Mouse (Mus musculus): ENCODE data around the gene Bcl9l. TPM values are rescaled to one million over a fixed set of nuclear protein-coding genes. Genes with fewer than 3 reads are reported as not detected.

The Bcl9l gene
- polyA plus RNA-seq, 1 experiment from 2014 or later = 12.5 TPM

DNA sequence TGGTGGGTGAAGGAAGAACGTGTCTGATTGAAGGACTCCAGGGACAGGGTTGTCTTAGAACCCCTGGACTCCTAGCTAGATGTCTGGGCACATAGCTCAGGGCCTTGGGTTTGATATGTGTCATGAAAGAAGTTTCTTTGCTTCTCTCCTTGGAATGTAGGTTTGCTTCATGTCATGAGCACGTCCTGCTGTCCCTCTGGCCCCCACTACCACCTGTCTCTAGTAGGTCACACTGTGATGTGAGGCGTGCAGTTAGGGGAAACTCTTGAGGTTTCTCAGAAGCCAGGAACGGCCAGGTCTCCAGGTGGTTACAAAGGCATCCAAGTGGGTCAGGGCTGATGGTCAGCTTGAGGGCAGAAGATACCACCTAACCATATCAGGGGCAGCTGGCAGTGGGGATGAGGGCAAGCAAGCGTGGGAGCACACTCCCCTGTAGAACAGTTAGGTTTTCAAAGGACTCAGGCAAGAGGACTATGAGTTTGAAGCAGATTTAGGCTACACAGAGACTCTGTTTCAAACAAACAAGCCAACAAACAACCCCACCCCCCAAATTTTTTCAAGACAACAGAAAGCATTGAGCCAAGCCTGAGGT lies 41.7 kb downstream of the Bcl9l start:
- Histone ChIP-seq H3K36me3 (replicated peaks) (no peaks in the 10 kb centered on the region), H3K9ac (no peak overlapping the region), H3K4me2 (no peak overlapping the region), H3K4me1 (no peaks in the 10 kb centered on the region), H3K27ac (no peak overlapping the region), H3K9me3 (no peaks in the 10 kb centered on the region), H3K4me3 (no peak overlapping the region), H3K27me3 (replicated peaks) (no peaks in the 10 kb centered on the region)
- no peak for ATAC-seq (replicated peaks)
- WGBS = 73% methylated on average over 5 of the region's 5 CpGs

DNA sequence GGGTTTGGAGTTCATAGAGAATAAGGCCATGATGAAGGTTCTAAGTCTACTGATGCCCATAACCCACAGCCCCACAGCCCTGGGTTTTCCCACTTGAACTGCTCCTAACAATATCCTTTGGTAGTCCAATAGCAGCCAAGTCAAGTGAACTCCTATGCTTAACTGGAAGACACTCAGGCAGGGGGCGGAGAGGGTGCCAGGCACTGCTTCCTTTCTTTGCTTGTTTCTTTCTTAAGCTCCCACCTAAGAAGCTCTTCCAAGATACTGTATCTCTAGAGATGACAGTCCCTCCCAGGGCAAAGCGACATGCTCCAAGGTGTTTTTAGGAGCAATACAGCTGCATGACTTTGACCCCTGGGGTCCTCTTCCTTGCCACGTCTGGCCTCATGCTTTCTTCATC lies 42.4 kb downstream of the Bcl9l start:
- Histone ChIP-seq H3K9ac (no peak overlapping the region), H3K4me1 (no peaks in the 10 kb centered on the region), H3K4me3 (no peak overlapping the region), H3K27me3 (replicated peaks) (no peaks in the 10 kb centered on the region), H3K4me2 (no peak overlapping the region), H3K27ac (no peak overlapping the region), H3K36me3 (replicated peaks) (no peaks in the 10 kb centered on the region), H3K9me3 (no peaks in the 10 kb centered on the region)
- no peak for ATAC-seq (replicated peaks)
- WGBS = 78% methylated on average over 3 of the region's 3 CpGs

DNA sequence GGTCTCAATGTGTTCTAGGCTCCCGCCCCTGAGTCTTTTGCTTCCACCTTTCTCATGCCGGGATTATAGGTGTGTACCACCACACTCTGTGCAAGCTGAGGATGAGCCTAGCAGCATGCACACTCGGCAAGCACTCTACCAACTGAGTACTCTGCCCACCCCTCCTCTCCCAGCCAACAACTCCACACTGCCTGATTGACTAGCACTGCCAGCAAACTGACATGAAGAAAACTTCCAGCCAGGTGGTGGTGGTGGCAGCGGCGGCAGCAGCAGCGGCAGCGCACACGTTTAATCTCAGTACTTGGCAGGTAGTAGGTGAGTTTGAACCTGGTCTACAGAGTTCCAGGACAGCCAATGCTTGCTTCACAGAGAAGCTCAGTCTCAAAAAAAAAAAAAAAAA lies 43.0 kb downstream of the Bcl9l start:
- Histone ChIP-seq H3K27me3 (replicated peaks) (no peaks in the 10 kb centered on the region), H3K9me3 (no peaks in the 10 kb centered on the region), H3K4me1 (no peaks in the 10 kb centered on the region), H3K36me3 (replicated peaks) (no peaks in the 10 kb centered on the region), H3K27ac (no peak overlapping the region), H3K4me3 (no peak overlapping the region), H3K9ac (no peak overlapping the region), H3K4me2 (no peak overlapping the region)
- no peak for ATAC-seq (replicated peaks)
- 92% methylated on average over 8 of the region's 8 CpGs for WGBS

DNA sequence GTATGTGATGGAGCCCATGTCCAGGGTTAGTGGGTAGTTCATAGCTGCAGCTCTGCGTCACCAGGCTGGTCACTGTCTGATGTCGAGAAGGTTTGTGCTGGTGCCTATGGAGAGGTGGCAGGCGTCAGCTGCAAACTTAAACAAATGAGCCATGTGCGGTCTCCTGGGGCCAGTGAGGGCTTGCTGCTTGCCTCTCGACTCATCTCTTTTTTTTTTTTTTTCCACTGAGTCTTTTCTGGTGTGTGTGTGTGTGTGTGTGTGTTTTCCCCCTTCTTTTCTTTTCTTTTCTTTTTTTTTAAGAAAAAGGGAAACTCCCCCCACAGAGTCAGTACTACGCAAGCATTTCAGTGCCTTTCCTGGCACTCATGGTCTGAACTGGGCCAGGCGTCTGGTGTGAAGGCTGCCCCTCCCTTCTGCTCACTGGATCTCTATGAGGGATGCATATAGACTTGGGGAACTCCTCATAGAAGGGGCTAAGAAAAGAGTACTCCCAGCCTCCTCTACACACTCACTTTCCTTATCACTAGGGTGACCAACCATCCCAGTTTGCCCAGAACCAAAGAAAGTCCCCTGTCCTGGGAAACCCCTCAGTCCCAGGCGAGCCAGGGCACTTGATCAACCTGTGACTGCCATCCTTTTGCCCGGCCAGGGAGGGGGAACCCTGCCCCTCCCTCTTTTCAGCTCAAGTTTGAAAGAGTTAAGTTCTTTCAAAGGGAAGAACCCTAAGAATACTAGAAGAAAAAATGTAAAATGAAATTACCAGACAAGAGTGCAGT lies 43.9 kb downstream of the Bcl9l start:
- H3K4me1 ChIP-seq = no peaks in the 10 kb centered on the region
- no peak overlapping the region for H3K27ac ChIP-seq
- H3K4me2 ChIP-seq = no peak overlapping the region
- H3K9me3 ChIP-seq = no peaks in the 10 kb centered on the region
- no peak overlapping the region for H3K9ac ChIP-seq
- no peaks in the 10 kb centered on the region for H3K27me3 ChIP-seq (replicated peaks)
- no peak for ATAC-seq (replicated peaks)
- WGBS = 65% methylated on average over 9 of the region's 9 CpGs
- no peaks in the 10 kb centered on the region for H3K36me3 ChIP-seq (replicated peaks)
- no peak overlapping the region for H3K4me3 ChIP-seq

DNA sequence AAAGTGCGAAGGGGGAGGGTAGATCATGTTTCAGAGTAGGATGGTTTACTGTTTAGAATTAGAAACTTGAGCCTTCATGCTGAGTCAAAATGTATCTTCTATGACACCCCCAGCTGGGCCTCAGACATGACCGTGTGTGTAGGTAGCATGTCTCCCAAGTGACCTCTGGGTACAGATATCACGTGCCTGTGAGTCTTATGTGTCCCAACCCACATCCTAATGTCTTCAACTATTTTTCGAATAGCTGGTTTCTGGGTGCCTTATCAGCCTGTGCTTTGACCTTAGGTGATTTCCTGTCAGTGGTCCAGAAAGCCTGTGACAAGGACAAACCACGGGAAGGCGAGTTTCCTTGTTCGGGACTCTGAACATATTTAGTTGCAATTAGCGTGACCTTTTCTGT lies 45.7 kb downstream of the Bcl9l start:
- H3K4me1 ChIP-seq = no peaks in the 10 kb centered on the region
- no peak overlapping the region for H3K9ac ChIP-seq
- no peak overlapping the region for H3K4me3 ChIP-seq
- no peak overlapping the region for H3K4me2 ChIP-seq
- 88% methylated on average over 8 of the region's 8 CpGs for WGBS
- no peaks in the 10 kb centered on the region for H3K36me3 ChIP-seq (replicated peaks)
- no peaks in the 10 kb centered on the region for H3K27me3 ChIP-seq (replicated peaks)
- no peak for ATAC-seq (replicated peaks)
- no peaks in the 10 kb centered on the region for H3K9me3 ChIP-seq
- no peak overlapping the region for H3K27ac ChIP-seq

DNA sequence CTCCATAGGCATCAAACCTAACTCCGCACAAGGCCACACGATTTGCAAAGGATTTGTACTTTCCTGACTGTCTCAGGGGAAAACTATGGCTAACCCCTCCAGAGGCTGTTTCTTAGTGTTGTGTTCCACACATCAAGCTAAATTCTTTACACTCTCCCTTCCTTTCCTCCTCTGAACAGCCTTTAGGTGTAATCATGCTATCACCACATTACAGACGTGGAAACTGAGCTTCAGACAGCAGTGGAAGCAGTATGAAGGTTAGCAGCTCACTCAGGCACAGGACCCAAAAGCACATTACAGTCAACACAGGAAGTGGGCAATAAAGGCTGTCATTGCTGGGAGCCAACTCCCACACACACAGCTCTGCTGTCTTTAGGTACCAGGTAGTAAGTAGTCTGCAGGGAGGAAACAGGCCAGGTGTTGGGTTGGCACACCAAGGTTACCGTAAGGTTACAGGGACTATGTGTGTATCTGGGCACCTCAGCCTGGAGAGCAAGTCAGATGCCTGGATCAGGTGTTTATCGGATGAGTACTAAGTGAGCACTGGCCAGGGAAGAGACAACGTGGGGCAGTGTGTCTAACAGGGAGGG lies 50.5 kb downstream of the Bcl9l start:
- 84% methylated on average over 6 of the region's 6 CpGs for WGBS
- Histone ChIP-seq H3K4me1 (no peaks in the 10 kb centered on the region), H3K4me2 (no peak overlapping the region), H3K9me3 (no peaks in the 10 kb centered on the region), H3K4me3 (no peak overlapping the region), H3K9ac (no peak overlapping the region), H3K27ac (no peak overlapping the region), H3K27me3 (replicated peaks) (no peaks in the 10 kb centered on the region), H3K36me3 (replicated peaks) (no peaks in the 10 kb centered on the region)
- no peak for ATAC-seq (replicated peaks)

DNA sequence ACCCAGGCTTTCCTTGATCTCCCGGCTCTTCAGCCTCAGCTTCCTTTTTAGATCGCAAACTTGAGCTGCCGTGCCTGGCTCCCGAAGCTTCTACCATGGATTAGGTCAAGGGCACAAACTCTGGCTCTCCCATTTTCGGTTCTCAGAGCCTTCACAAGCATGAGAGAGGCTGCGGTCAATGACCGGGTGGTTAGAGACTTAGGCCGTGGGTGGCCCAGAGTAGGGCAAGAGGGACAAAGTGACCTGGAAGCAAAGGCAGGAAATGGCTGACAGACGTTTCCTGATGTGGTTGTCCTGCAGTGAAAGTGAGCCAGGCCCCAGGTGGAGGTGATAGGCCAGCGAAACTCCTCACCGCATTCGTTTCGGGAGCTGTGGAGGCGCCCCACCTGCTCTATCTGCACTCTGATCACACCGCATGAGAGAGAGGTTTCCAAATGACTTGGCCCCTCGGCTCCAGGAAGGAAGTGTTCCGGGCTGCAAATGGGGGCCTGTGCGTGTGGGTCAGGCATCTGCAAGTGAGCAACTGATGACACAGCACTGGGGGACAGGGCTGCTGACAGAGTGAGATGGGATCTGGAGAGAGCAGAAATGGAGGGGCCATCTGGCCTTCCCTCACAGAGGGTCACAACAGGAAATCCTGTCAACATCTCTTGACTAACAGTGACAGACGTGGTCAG lies 55.1 kb downstream of the Bcl9l start:
- 82% methylated on average over 19 of the region's 19 CpGs for WGBS
- Histone ChIP-seq H3K9me3 (no peaks in the 10 kb centered on the region), H3K27me3 (replicated peaks) (no peaks in the 10 kb centered on the region), H3K36me3 (replicated peaks) (no peaks in the 10 kb centered on the region), H3K4me3 (no peak overlapping the region), H3K4me2 (no peak overlapping the region), H3K9ac (no peak overlapping the region), H3K27ac (no peak overlapping the region), H3K4me1 (no peaks in the 10 kb centered on the region)
- no peak for ATAC-seq (replicated peaks)

DNA sequence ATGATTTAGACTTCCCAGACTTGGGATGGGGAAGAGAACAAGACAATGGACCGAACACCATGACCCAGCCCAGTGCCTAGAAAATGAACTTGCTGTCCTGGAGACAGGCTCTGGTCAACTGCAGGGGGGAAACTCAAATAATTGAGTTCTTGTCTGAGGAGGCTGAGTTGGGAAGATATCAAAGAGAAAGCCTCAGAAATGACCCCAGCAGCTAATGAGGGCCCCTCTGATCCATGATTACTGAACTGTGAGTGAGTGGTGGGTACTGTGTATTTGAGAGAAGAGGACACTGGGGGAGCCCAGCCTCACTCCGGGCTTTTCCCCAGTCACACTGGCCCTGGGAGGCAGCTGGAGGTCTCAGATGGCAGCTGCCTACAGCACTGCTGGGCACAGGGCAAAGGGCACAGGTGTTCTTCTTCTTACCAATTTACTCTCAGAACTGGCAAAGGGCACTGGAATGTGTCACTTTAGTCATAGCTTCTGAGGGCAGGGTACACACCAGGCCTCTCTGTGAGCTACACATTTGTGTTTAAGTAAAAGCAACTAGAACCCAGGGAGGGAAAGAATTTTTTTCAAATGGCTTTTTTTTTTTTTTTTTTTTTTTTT lies 57.3 kb downstream of the Bcl9l start:
- Histone ChIP-seq H3K4me3 (no peak overlapping the region), H3K4me2 (no peak overlapping the region), H3K36me3 (replicated peaks) (no peaks in the 10 kb centered on the region), H3K27me3 (replicated peaks) (no peaks in the 10 kb centered on the region), H3K9me3 (no peaks in the 10 kb centered on the region), H3K4me1 (no peaks in the 10 kb centered on the region), H3K27ac (no peak overlapping the region), H3K9ac (no peak overlapping the region)
- no peak for ATAC-seq (replicated peaks)
- WGBS = 57% methylated on average over 2 of the region's 2 CpGs

DNA sequence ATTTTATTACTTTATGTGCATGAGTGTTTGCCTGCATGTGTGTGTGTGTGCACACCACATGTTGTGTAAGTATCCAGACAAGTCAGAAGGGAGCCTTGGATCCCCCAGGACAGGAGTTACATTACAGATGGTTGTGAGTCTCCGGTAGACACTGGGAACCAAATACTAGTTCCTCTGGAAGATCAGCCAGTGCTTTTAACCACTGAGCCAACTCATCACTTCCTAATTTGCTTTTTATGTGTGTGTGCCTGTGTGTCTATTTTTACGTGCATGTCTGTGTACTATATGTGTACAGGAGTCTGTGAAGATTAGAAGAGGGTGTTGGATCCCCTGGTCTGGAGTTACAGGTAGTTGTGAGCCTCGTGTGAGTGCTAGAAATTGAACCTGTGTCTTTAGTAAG lies 58.1 kb downstream of the Bcl9l start:
- Histone ChIP-seq H3K27ac (no peak overlapping the region), H3K36me3 (replicated peaks) (no peaks in the 10 kb centered on the region), H3K9ac (no peak overlapping the region), H3K4me1 (no peaks in the 10 kb centered on the region), H3K4me2 (no peak overlapping the region), H3K4me3 (no peak overlapping the region), H3K27me3 (replicated peaks) (no peaks in the 10 kb centered on the region), H3K9me3 (no peaks in the 10 kb centered on the region)
- 82% methylated on average over 3 of the region's 3 CpGs for WGBS
- no peak for ATAC-seq (replicated peaks)

DNA sequence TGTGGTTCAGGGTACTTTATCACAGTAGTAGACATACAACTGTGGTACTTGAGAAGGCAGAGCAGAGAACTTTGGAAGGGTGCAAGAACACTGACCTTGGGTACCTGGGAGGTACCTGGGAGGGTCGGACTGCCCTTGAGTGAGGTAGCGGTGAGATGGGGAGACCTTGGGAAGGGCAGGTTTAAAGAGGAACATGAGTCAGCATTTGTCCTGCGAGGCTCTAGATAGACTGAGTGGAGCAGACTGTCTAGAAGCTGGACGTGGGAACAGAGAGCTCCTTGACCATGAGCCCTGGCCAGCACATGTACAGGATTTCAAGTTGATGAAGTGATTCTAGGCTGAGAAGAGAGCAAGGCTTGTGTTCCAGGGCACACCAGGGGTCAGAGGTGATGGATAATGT lies 59.7 kb downstream of the Bcl9l start:
- H3K36me3 ChIP-seq (replicated peaks) = no peaks in the 10 kb centered on the region
- H3K4me3 ChIP-seq = no peak overlapping the region
- no peak overlapping the region for H3K27ac ChIP-seq
- no peaks in the 10 kb centered on the region for H3K4me1 ChIP-seq
- no peak overlapping the region for H3K9ac ChIP-seq
- no peaks in the 10 kb centered on the region for H3K9me3 ChIP-seq
- no peaks in the 10 kb centered on the region for H3K27me3 ChIP-seq (replicated peaks)
- ATAC-seq (replicated peaks) = no peak
- no peak overlapping the region for H3K4me2 ChIP-seq
- 92% methylated on average over 4 of the region's 4 CpGs for WGBS

DNA sequence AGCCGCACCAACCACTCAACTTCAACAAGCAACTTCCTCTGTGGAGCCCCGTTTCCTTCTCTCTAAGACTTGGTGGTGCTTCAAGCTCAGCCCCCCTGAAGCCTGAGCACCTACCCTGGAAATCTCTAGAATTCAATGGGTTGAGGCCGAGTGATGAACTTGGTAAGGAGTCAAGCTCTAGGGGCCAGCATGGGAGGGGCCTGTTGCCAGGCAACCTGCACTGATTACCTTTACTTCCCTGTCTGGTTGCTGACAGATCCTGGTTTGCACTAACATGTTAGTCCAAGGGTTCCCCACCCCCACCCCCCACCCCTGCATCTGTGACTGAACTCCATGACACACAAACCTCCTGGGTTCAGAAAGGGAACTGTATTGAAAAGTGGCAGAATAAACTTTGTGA lies 62.4 kb downstream of the Bcl9l start:
- H3K36me3 ChIP-seq (replicated peaks) = no peaks in the 10 kb centered on the region
- H3K27me3 ChIP-seq (replicated peaks) = no peaks in the 10 kb centered on the region
- no peak for ATAC-seq (replicated peaks)
- H3K4me3 ChIP-seq = no peak overlapping the region
- no peak overlapping the region for H3K27ac ChIP-seq
- no peaks in the 10 kb centered on the region for H3K9me3 ChIP-seq
- H3K4me2 ChIP-seq = no peak overlapping the region
- WGBS = 85% methylated on average over 3 of the region's 3 CpGs
- H3K9ac ChIP-seq = no peak overlapping the region
- H3K4me1 ChIP-seq = no peaks in the 10 kb centered on the region

DNA sequence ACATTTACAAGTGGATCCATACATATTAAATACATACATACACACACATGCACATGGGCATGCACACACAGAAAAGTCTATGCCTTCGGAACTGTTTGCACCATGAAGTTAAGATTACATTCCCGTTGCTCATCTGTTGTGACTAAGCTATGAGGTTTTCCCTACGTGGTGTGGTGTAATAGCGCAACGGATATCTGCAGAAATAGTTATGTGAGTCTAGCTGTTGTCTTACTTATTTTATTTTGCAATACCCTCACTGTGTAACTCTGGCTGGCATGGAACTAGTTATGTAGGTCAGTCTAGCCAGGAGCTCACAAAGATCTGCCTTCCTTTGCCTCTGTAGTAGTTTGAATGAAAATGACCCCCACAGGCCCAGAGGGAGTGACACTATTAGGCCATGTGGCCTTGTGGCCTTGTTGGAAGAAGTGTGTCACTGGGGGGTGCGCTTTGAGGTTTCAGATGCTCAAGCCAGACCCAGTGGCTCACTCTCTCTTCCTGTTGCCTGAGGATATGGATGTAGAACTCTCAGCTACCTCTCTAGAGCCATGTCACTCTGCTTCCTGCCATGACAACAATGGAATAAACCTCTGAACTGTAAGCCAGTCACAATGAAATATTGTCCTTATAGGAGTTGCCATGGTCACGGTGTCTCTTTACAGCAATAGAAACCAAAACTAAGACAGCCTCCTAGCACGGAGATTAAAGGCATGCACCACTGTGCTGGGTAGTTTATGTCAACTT lies 66.0 kb downstream of the Bcl9l start:
- H3K27ac ChIP-seq = no peak overlapping the region
- H3K9me3 ChIP-seq = no peaks in the 10 kb centered on the region
- H3K4me3 ChIP-seq = no peak overlapping the region
- no peak overlapping the region for H3K9ac ChIP-seq
- H3K27me3 ChIP-seq (replicated peaks) = no peaks in the 10 kb centered on the region
- no peaks in the 10 kb centered on the region for H3K4me1 ChIP-seq
- 91% methylated on average over 8 of the region's 8 CpGs for WGBS
- H3K4me2 ChIP-seq = no peak overlapping the region
- no peaks in the 10 kb centered on the region for H3K36me3 ChIP-seq (replicated peaks)
- no peak for ATAC-seq (replicated peaks)

Measured in midbrain, embryonic 15.5 days (tissue).